Mouse (Mus musculus) thymus, adult 2 months (tissue): ENCODE results near the gene Gm20388. TPM values are rescaled to one million over a fixed set of nuclear protein-coding genes. Genes with fewer than 3 reads are reported as not detected.

ENCODE experiments used
- DNase-seq: peaks from one replicate; pipeline ENCODE4 v3.0.0; 2021
- H3K27ac ChIP-seq: fragments of 200-500 bp; 2 replicates; pipeline ENCODE4 v1.5.1; 2012; ENCODE audit warnings: low read length, control low read depth; ENCODE audit not compliant: control insufficient read depth, insufficient read depth
- H3K27me3 ChIP-seq: fragments of 200-500 bp; 2 replicates; pipeline ENCODE4 v1.6.1; 2012; ENCODE audit warnings: mild to moderate bottlenecking, low read length, moderate library complexity, mixed read lengths; ENCODE audit not compliant: control insufficient read depth, insufficient read depth
- H3K36me3 ChIP-seq: fragments of 200-500 bp; 2 replicates; pipeline ENCODE4 v1.6.1; 2012; ENCODE audit warnings: mild to moderate bottlenecking, low read length, moderate library complexity; ENCODE audit not compliant: control insufficient read depth, insufficient read depth
- H3K4me1 ChIP-seq: fragments of 200-500 bp; replicated peaks from 2 replicates; pipeline ENCODE4 v1.6.1; 2012; ENCODE audit warnings: low read length; ENCODE audit not compliant: control insufficient read depth, insufficient read depth
- H3K4me3 ChIP-seq: fragments of 200-500 bp; 2 replicates; pipeline ENCODE4 v1.5.1; 2012; ENCODE audit warnings: mild to moderate bottlenecking, low read length, control low read depth, moderate library complexity; ENCODE audit not compliant: control insufficient read depth, insufficient read depth
- CTCF ChIP-seq: fragments of 200-500 bp; IDR thresholded peaks from 2 replicates; pipeline ENCODE4 v1.5.1; 2012; ENCODE audit warnings: mild to moderate bottlenecking, control low read depth, low read length, moderate library complexity, borderline replicate concordance; ENCODE audit not compliant: control insufficient read depth, poor library complexity, insufficient read depth; ENCODE audit errors: extremely low read depth
- POLR2A ChIP-seq: fragments of 200-500 bp; IDR thresholded peaks from 2 replicates; pipeline ENCODE4 v1.6.1; 2012; ENCODE audit warnings: mild to moderate bottlenecking, low read length, control low read depth, moderate library complexity; ENCODE audit not compliant: control insufficient read depth, poor library complexity, insufficient read depth; ENCODE audit errors: extremely low read depth
- WGBS: fragments of 180-500 bp; shearing (Covaris S2); methylation state at CpG from one replicate; pipeline ENCODE4 v1.1.7; 2018; 5-methylcytosine and 5-hydroxymethylcytosine counted together
- polyA plus RNA-seq: library from polyadenylated mRNA; depleted of rRNA; stranded (reverse); fragments of >200 nt; gene quantifications from 2 replicates; pipeline ENCODE4 v1.2.3, GENCODE M21; 2012

Gene Gm20388
- polyA plus RNA-seq, 1 experiment, result 103 TPM

- H3K36me3 ChIP-seq, result no peaks in the 10 kb centered on the region
- TF ChIP-seq POLR2A (no peak), CTCF (no peak)
- H3K27ac ChIP-seq, result no peak overlapping the region
- no peak for DNase-seq
- 92% methylated on average over 5 of the region's 5 CpGs for WGBS
- H3K27me3 ChIP-seq, result no peaks in the 10 kb centered on the region
- H3K4me3 ChIP-seq, result no peak overlapping the region
- no peaks in the 10 kb centered on the region for H3K4me1 ChIP-seq
These were observed 4226.6 kb downstream of the Gm20388 start for GRCm38 (mm10) chr8:124137261-124137660.

GRCm38 (mm10) chr8:124140211-124140790 is 4229.7 kb downstream of the Gm20388 start:
- WGBS, result 92% methylated on average over 11 of the region's 11 CpGs
- TF ChIP-seq CTCF, result no peak
- no peak for TF ChIP-seq POLR2A
- no peak overlapping the region for H3K4me3 ChIP-seq
- H3K27ac ChIP-seq, result no peak overlapping the region
- DNase-seq, result no peak
- no peaks in the 10 kb centered on the region for H3K4me1 ChIP-seq
- H3K27me3 ChIP-seq, result no peaks in the 10 kb centered on the region
- no peaks in the 10 kb centered on the region for H3K36me3 ChIP-seq

GRCm38 (mm10) chr8:124140868-124141431 is 4230.3 kb downstream of the Gm20388 start:
- H3K36me3 ChIP-seq, result no peaks in the 10 kb centered on the region
- H3K4me3 ChIP-seq, result no peak overlapping the region
- H3K27ac ChIP-seq, result no peak overlapping the region
- TF ChIP-seq POLR2A, result no peak
- no peak for TF ChIP-seq CTCF
- WGBS, result 92% methylated on average over 20 of the region's 20 CpGs
- no peak for DNase-seq
- no peaks in the 10 kb centered on the region for H3K4me1 ChIP-seq
- no peaks in the 10 kb centered on the region for H3K27me3 ChIP-seq

- no peak overlapping the region for H3K27ac ChIP-seq
- no peak for DNase-seq
- no peaks in the 10 kb centered on the region for H3K27me3 ChIP-seq
- H3K4me3 ChIP-seq, result no peak overlapping the region
- 91% methylated on average over 9 of the region's 9 CpGs for WGBS
- no peaks in the 10 kb centered on the region for H3K36me3 ChIP-seq
- TF ChIP-seq CTCF (no peak), POLR2A (no peak)
- no peaks in the 10 kb centered on the region for H3K4me1 ChIP-seq
These were observed 4231.2 kb downstream of the Gm20388 start for GRCm38 (mm10) chr8:124141681-124142391.

GRCm38 (mm10) chr8:124143003-124143402 is 4232.4 kb downstream of the Gm20388 start:
- Histone ChIP-seq H3K4me1 (no peaks in the 10 kb centered on the region), H3K36me3 (no peaks in the 10 kb centered on the region), H3K27me3 (no peaks in the 10 kb centered on the region), H3K27ac (no peak overlapping the region), H3K4me3 (no peak overlapping the region)
- WGBS, result 86% methylated on average over 5 of the region's 5 CpGs
- TF ChIP-seq POLR2A (no peak), CTCF (no peak)
- DNase-seq, result no peak

- Histone ChIP-seq H3K4me3 (no peak overlapping the region), H3K4me1 (no peaks in the 10 kb centered on the region), H3K36me3 (no peaks in the 10 kb centered on the region), H3K27me3 (no peaks in the 10 kb centered on the region), H3K27ac (no peak overlapping the region)
- WGBS, result 95% methylated on average over 16 of the region's 16 CpGs
- DNase-seq, result no peak
- no peak for TF ChIP-seq POLR2A
- no peak for TF ChIP-seq CTCF
These were observed 4233.4 kb downstream of the Gm20388 start for GRCm38 (mm10) chr8:124143871-124144618.
